Mouse (Mus musculus) lung, postnatal 4 days (tissue): Measurements from ENCODE around the gene Fzr1.

ENCODE experiments used
- DNase-seq, 2 experiments: peaks; one replicate each; pipeline ENCODE4 v3.0.0; 2021

Fzr1 gene

GRCm38 (mm10) chr10:81377793-81378552, at the start of gene Fzr1:
Gene Fzr1 (minus strand): TSS chr10:81378516.
- no peak for DNase-seq

GRCm38 (mm10) chr10:81427804-81428506, 49.6 kb upstream of the Fzr1 start:
- DNase-seq = peak; percentile 4 to 26

GRCm38 (mm10) chr10:81427327-81427726, 49.0 kb upstream of the Fzr1 start:
- no peak for DNase-seq

GRCm38 (mm10) chr10:81426897-81427296, 48.6 kb upstream of the Fzr1 start:
- DNase-seq = peak; percentile 70 to 75

- DNase-seq = peak; percentile 14 to 41
Observed at GRCm38 (mm10) chr10:81426081-81426671, 47.9 kb upstream of the Fzr1 start.

GRCm38 (mm10) chr10:81425236-81425850, 47.0 kb upstream of the Fzr1 start:
- peak; percentile 36 to 54 for DNase-seq

GRCm38 (mm10) chr10:81424246-81425051, 46.1 kb upstream of the Fzr1 start:
- DNase-seq = peak; percentile 52 to 76

GRCm38 (mm10) chr10:81423476-81424245, 45.3 kb upstream of the Fzr1 start:
- peak in 1 of 2 experiments; percentile 3 for DNase-seq

GRCm38 (mm10) chr10:81422661-81423217, 44.4 kb upstream of the Fzr1 start:
- DNase-seq = no peak

GRCm38 (mm10) chr10:81422191-81422590, 43.9 kb upstream of the Fzr1 start:
- DNase-seq = peak; percentile 21 to 50

GRCm38 (mm10) chr10:81421797-81422100, 43.4 kb upstream of the Fzr1 start:
- DNase-seq = peak in 1 of 2 experiments; percentile 25

GRCm38 (mm10) chr10:81421041-81421796, 42.9 kb upstream of the Fzr1 start:
- no peak for DNase-seq

- DNase-seq = peak; percentile 24 to 61
Observed at GRCm38 (mm10) chr10:81420191-81420767, 42.0 kb upstream of the Fzr1 start.

- DNase-seq = peak; percentile 5 to 18
Observed at GRCm38 (mm10) chr10:81419111-81419928, 41.0 kb upstream of the Fzr1 start.

GRCm38 (mm10) chr10:81418216-81419070, 40.1 kb upstream of the Fzr1 start:
- DNase-seq = peak in 1 of 2 experiments; percentile 19

- peak in 1 of 2 experiments; percentile 21 for DNase-seq
Observed at GRCm38 (mm10) chr10:81417227-81418215, 39.2 kb upstream of the Fzr1 start.
